Mouse (Mus musculus) heart, adult 9 months (tissue): ENCODE results near the gene Mri1.
A peak's percentile ranks its signal among the peaks of the same experiment; 100 is the strongest.

Experiments used
- DNase-seq, 2 experiments: peaks; one replicate each; pipeline ENCODE4 v3.0.0; 2022; ENCODE audit warnings: low spot score in 2 of 2

Gene Mri1

GRCm38 (mm10) chr8:84236998-84237473 lies 20.1 kb downstream of the Mri1 start, which contains the start of gene Zswim4:
Gene Zswim4, minus strand, starts transcription at chr8:84237055.
- peak; percentile 99 to 100 for DNase-seq

- DNase-seq = peak; percentile 19 to 36
These were observed 20.6 kb downstream of the Mri1 start for GRCm38 (mm10) chr8:84236410-84236997.

- peak in 1 of 2 experiments; percentile 24 for DNase-seq
These were observed 21.2 kb downstream of the Mri1 start for GRCm38 (mm10) chr8:84235746-84236409.

- no peak for DNase-seq
These were observed 24.1 kb downstream of the Mri1 start for GRCm38 (mm10) chr8:84233055-84233454.

GRCm38 (mm10) chr8:84230735-84231134 lies 26.4 kb downstream of the Mri1 start:
- no peak for DNase-seq

- DNase-seq = no peak
These were observed 33.6 kb downstream of the Mri1 start for GRCm38 (mm10) chr8:84223322-84224029.

- peak in 1 of 2 experiments; percentile 47 for DNase-seq
These were observed 34.5 kb downstream of the Mri1 start for GRCm38 (mm10) chr8:84222566-84223165.

- peak in 1 of 2 experiments; percentile 40 for DNase-seq
These were observed 37.0 kb downstream of the Mri1 start for GRCm38 (mm10) chr8:84220105-84220504.

- no peak for DNase-seq
These were observed 39.0 kb downstream of the Mri1 start for GRCm38 (mm10) chr8:84218143-84218542.

- DNase-seq = no peak
These were observed 39.9 kb downstream of the Mri1 start for GRCm38 (mm10) chr8:84217206-84217605.

- no peak for DNase-seq
These were observed 43.8 kb downstream of the Mri1 start for GRCm38 (mm10) chr8:84213277-84213676.

GRCm38 (mm10) chr8:84211881-84212563 lies 45.1 kb downstream of the Mri1 start:
- DNase-seq = peak in 1 of 2 experiments; percentile 7

- peak; percentile 40 to 62 for DNase-seq
These were observed 45.9 kb downstream of the Mri1 start for GRCm38 (mm10) chr8:84211202-84211601.

- DNase-seq = peak; percentile 66 to 85
These were observed 46.8 kb downstream of the Mri1 start for GRCm38 (mm10) chr8:84210167-84210791.

GRCm38 (mm10) chr8:84208381-84209380 lies 48.4 kb downstream of the Mri1 start:
- no peak for DNase-seq

- DNase-seq = peak; percentile 86 to 88
These were observed 49.3 kb downstream of the Mri1 start for GRCm38 (mm10) chr8:84207811-84208210.

GRCm38 (mm10) chr8:84206666-84207065 lies 50.5 kb downstream of the Mri1 start:
- DNase-seq = no peak

GRCm38 (mm10) chr8:84205073-84205472 lies 52.1 kb downstream of the Mri1 start:
- no peak for DNase-seq

GRCm38 (mm10) chr8:84203975-84204772 lies 53.0 kb downstream of the Mri1 start:
- peak; percentile 92 to 97 for DNase-seq
